Mouse (Mus musculus): ENCODE measurements around the gene Hmg20a.

- no peak for TF ChIP-seq POLR2A (IDR thresholded peaks at IDR 0.05; ENCODE audit: control insufficient read depth, extremely low read depth, insufficient read depth, low read length, poor library complexity)
- TF ChIP-seq CTCF (IDR thresholded peaks at IDR 0.05; ENCODE audit: borderline replicate concordance, control insufficient read depth, extremely low read depth, insufficient read depth, low read length, poor library complexity): no peak
Observed at GRCm38 (mm10) chr9:56522281-56522680, 103.9 kb downstream of the Hmg20a start.

Data from thymus, adult 2 months (tissue).